Mouse (Mus musculus) megakaryocyte, embryonic 14.5 days (primary cell): Measurements from ENCODE around the gene Bcas3.

ENCODE experiments used
- FLI1 ChIP-seq: IDR thresholded peaks from 2 replicates; pipeline ENCODE4 v1.6.1; 2012; ENCODE audit warnings: low read length, inconsistent platforms, mixed read lengths
- GATA1 ChIP-seq: IDR thresholded peaks from 3 replicates; pipeline ENCODE4 v1.6.1; 2012; ENCODE audit warnings: mixed read lengths, low read length, inconsistent platforms, borderline replicate concordance

DNA sequence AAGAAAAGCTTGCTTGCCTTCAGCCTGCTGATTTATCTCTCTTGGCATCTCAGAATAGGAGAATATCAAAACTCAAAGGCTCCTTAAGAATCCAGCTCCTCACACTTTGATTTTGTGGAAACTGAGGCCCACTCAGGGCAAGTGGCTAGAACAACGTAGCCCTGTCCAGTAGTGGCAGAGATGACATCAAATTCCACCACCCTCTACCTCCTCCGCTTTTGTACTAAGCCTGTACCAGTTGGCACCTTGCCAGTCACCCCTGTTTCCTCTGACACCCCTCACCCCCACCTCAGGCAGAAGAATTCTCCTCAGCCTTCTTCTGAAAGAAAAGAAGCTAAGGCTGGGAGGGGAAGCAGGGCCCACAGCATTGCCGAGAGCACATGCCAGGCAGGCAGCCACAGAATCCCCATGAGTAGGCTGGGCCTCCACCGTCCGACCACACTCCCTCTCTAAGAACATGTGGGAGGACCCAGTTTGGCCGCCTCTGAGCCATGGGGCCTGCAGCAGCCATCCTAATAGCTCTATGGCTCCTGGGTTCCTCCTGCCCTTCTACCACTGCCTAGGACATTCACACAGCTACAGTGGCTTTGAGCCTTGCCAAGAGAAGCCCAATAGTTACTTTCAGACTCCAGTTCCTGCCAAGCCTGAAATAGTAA is 407.6 kb downstream of the Bcas3 start:
- TF ChIP-seq GATA1 = no peak
- TF ChIP-seq FLI1 = no peak
